Mouse (Mus musculus) frontal cortex, adult 2 months (tissue): Measurements from ENCODE around the gene AI467606. TPM values are rescaled to one million over a fixed set of nuclear protein-coding genes. Genes with fewer than 3 reads are reported as not detected.

Experiments
- DNase-seq, 2 experiments: peaks; one replicate each; pipeline ENCODE4 v3.0.0; 2022; ENCODE audit warnings: low spot score in 1 of 2; ENCODE audit errors: extremely low spot score in 1 of 2
- polyA plus RNA-seq: library from polyadenylated mRNA; depleted of rRNA; stranded (reverse); fragments of >200 nt; gene quantifications from 2 replicates; pipeline ENCODE4 v1.2.3, GENCODE M21; 2012

Gene AI467606
- polyA plus RNA-seq, 1 experiment, result 2.9 TPM

- DNase-seq, result no peak
Measured at GRCm38 (mm10) chr7:127090154-127091113, 725 bp upstream of the AI467606 start.

- no peak for DNase-seq
Measured at GRCm38 (mm10) chr7:127093914-127094313, 2.8 kb downstream of the AI467606 start.

GRCm38 (mm10) chr7:127096456-127096855, 5.3 kb downstream of the AI467606 start:
- DNase-seq, result no peak

- no peak for DNase-seq
Measured at GRCm38 (mm10) chr7:127098521-127098920, 7.4 kb downstream of the AI467606 start.

DNA sequence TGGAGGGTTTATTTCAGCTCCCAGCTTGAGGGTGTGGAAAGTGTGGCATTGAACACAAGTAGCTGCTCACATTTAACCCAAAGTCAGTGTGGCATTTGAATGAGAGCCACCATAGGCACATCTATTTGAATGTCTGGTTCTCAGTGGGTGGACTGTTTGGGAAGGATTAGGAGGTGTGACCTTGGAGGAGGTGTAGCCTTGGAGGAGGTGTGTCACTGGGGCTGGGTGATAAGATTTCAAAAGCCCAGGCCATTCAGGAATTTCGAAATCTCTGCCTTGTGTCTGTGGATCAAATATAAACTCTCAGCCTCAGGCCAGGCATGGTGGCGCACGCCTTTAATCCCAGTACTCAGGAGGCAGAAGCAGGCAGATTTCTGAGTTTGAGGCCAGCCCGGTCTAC, 7.8 kb downstream of the AI467606 start:
- no peak for DNase-seq

DNA sequence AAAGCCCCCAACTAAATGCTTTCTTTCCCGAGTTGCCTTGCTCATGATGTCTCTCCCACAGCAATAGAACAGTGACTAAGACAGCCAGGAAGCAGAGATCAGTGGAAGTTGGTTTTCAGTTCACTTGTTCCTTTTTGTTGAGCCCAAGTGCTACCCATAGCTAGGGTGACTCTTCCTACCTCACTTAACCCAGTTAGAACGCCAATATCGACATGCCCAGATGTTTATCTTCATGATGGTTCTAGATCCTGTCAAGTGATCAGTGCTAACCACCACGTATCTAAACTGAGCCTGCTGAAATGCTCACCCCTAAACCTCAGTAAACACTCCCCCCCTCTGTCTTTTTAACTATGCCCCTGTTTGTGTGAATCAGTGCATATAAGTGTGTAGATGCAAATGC, 8.4 kb downstream of the AI467606 start:
- no peak for DNase-seq

GRCm38 (mm10) chr7:127101451-127102016, 10.4 kb downstream of the AI467606 start:
- no peak for DNase-seq

DNA sequence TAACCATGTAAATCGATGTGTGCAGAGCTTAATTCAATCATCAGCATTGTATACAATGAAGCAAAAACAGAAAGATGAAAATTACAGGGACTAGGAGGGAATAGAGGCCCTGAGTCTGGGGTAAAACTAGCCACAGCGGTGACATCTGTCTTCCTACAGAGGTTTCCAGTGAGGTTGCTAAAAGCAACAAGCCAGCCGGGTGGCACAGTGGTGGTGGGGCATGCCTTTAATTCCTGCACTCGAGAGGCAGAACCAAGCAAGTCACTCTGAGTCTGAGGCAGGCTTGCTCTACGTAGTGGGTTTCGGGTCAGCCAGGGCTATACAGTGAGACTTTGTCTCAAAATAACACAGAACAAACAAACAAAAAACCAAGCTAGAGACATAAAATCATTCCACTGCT, 11.0 kb downstream of the AI467606 start:
- DNase-seq, result no peak

DNA sequence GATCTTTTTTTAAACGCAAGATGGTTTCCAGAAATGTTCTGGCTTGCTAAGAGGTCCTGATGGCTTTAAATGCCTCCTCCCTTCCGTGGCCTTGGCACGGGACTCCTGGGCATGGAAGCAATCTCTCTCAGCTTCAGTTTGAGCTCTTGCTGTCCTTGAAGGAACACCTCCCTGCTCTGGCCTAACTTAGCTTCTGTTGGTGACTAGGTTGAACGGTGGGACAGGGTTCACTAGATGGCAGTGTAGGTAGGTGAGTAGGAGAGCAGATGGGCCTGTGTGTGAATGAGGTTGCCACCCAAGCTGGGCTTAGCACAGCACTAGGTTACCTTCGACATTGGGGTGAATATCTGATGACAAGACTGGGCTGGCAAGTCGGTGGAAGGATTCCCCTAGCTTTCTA, 12.8 kb downstream of the AI467606 start:
- no peak for DNase-seq

- peak; percentile 44 to 94 for DNase-seq
Measured at GRCm38 (mm10) chr7:127104560-127105332, 13.6 kb downstream of the AI467606 start.

- DNase-seq, result no peak
Measured at GRCm38 (mm10) chr7:127105551-127105950, 14.4 kb downstream of the AI467606 start.

DNA sequence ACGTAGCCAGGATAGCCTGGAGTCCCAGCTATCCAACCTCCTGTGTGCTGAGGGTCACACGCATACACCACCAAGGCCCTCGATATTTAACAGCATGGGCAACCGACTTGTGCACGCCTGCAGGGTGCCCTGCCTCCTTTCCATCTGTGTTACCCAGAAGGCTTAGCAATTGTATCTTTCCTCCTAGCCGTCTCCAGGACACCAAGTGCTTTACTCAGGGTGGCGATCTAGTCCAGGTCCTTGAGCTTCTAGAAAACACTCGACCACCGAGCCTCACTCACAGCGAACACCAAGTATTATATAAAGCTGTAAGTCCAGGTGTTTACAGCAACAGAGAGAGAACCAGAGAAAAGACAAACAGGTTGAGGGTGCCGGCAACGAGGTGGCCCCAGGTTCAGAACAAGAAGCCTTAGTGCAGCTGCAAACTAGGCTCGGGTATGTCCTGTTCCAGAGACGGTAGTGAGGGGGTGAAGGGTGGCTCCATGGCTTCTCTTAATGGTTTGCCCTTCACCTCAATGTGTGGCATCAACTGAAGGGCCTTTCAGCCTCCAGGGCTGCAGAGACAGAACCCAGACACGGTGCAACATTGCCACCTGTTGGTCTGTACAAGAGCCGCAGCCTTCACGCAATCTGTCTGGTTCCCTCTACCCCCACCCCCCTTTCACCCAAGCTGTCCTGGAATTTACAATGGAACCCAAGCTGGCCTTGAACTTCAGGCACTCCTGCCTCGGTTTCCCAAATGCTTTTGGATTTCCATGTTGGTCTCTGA, 19.3 kb downstream of the AI467606 start:
- peak; percentile 51 to 88 for DNase-seq

DNA sequence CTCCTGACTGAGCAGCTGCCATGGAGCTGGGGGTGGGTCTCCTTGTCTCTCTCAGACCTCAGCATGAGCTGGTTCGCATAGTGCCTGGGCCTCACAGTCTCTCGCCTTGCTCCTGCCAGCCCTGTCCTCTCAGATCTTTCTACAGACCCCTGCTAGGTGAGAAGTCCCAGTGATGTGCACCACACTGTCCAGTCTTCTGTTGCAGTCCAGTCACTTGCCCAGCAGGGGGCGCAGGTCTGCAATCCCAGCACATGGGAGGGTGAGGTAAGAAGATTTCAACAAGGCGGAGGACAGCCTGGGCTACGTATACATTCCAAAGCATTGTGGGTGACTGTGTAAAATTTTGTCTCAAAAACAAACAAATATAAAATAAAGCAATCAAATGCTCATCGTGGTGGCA, 20.3 kb downstream of the AI467606 start:
- peak in 1 of 2 experiments; percentile 67 for DNase-seq

- peak in 1 of 2 experiments; percentile 72 for DNase-seq
Measured at GRCm38 (mm10) chr7:127112251-127112841, 21.2 kb downstream of the AI467606 start.

GRCm38 (mm10) chr7:127112921-127113597, 21.9 kb downstream of the AI467606 start:
- peak in 1 of 2 experiments; percentile 52 for DNase-seq

GRCm38 (mm10) chr7:127113614-127114259, 22.6 kb downstream of the AI467606 start:
- no peak for DNase-seq

GRCm38 (mm10) chr7:127114920-127115319, 23.8 kb downstream of the AI467606 start:
- no peak for DNase-seq

GRCm38 (mm10) chr7:127116331-127116935, 25.3 kb downstream of the AI467606 start:
- DNase-seq, result peak in 1 of 2 experiments; percentile 62
